Comparison of ENCODE assay signal across 14 mouse cellular contexts in genomic region chr15:88360375-88361035, GRCm38 (mm10).
DNase-seq lines count a peak whose midpoint lies in the region; ATAC-seq and TF ChIP-seq lines count a peak whose summit lies in the region.
"Had no signal": no experiment of that assay in that cellular context is flagged by ENCODE, and none has a peak within 500 bp of the region (broad histone marks: within the 10 kb centered on the region; RNA-seq: fewer than 3 reads in every experiment).

No protein-coding gene starts in this region.

- peak; percentile 47; the same call in 1 of the 2 replicates for ATAC-seq in hindbrain, embryonic 11.5 days (ENCODE audit: low FRiP score)
- peak; percentile 45; the same call in 1 of the 2 replicates for ATAC-seq in forebrain, embryonic 13.5 days
- no peak for ATAC-seq in hindbrain, postnatal 0 days

- H3K36me3 ChIP-seq in hindbrain, embryonic 11.5 days (ENCODE audit: control insufficient read depth, insufficient read depth, low read length): no peaks in the 10 kb centered on the region
- H3K36me3 ChIP-seq in hindbrain, embryonic 10.5 days: no peaks in the 10 kb centered on the region
- no peaks in the 10 kb centered on the region for H3K36me3 ChIP-seq in forebrain, embryonic 13.5 days (ENCODE audit: poor library complexity, severe bottlenecking)
- no peaks in the 10 kb centered on the region for H3K36me3 ChIP-seq in hindbrain, postnatal 0 days (ENCODE audit: insufficient read depth, low read length)

- no peak for DNase-seq in hindbrain, embryonic 11.5 days (ENCODE audit: low spot score)
- no peak for DNase-seq in hindbrain, embryonic 10.5 days (ENCODE audit: low spot score)
- peak; percentile 90 for DNase-seq in brain, embryonic 14.5 days (ENCODE audit: low read depth)
- DNase-seq in hindbrain, postnatal 0 days (ENCODE audit: low spot score): peak; percentile 44
- DNase-seq in B cell, adult 2 months: no peak
- no peak for DNase-seq in left cerebral cortex, postnatal 36 days (ENCODE audit: low spot score in 2 of 2)
- DNase-seq in heart, postnatal 36 days: no peak
- DNase-seq: adrenal gland, postnatal 10 days; kidney, adult 18-20 months; layer of hippocampus, adult 9-11 months; lung, postnatal 14 days; right cerebral cortex, postnatal 25 days had no signal

- intact Hi-C loops in left cerebral cortex, postnatal 36 days (cut with DNase I): no loop called here
- intact Hi-C loops in heart, postnatal 36 days (cut with DNase I): no loop called here

- WGBS in hindbrain, embryonic 11.5 days: 37% methylated on average over 12 of the region's 12 CpGs
- 52% methylated on average over 12 of the region's 12 CpGs for WGBS in hindbrain, embryonic 10.5 days
- WGBS in forebrain, embryonic 13.5 days: 17% methylated on average over 12 of the region's 12 CpGs
- 19% methylated on average over 12 of the region's 12 CpGs for WGBS in hindbrain, postnatal 0 days

- TF ChIP-seq CTCF in brain, embryonic 14.5 days (IDR thresholded peaks at IDR 0.05; ENCODE audit: borderline replicate concordance, extremely low read depth, insufficient read depth, insufficient read length): no peak
- no peak for TF ChIP-seq CTCF in hindbrain, postnatal 0 days (IDR thresholded peaks at IDR 0.05; ENCODE audit: low read depth)

- no peak for TF ChIP-seq POLR2A in brain, embryonic 14.5 days (IDR thresholded peaks at IDR 0.05; ENCODE audit: borderline replicate concordance, extremely low read depth, insufficient read depth, insufficient read length, poor library complexity, severe bottlenecking)

- H3K9ac ChIP-seq in hindbrain, embryonic 11.5 days (ENCODE audit: low read depth, low read length): no peak overlapping the region
- no peak overlapping the region for H3K9ac ChIP-seq in forebrain, embryonic 13.5 days
- H3K9ac ChIP-seq in hindbrain, postnatal 0 days (replicated peaks; ENCODE audit: low read length): no peak overlapping the region
- H3K9ac ChIP-seq: liver, embryonic 14.5 days had no signal

- H3K4me1 ChIP-seq in hindbrain, embryonic 11.5 days (replicated peaks; ENCODE audit: control insufficient read depth, insufficient read depth, low read length): peaks cover 7% of the 10 kb centered on the region; the same call in 1 of the 2 replicates
- peaks cover 22% of the 10 kb centered on the region for H3K4me1 ChIP-seq in hindbrain, embryonic 10.5 days (replicated peaks)
- H3K4me1 ChIP-seq in forebrain, embryonic 13.5 days: peaks cover 27% of the 10 kb centered on the region
- H3K4me1 ChIP-seq in hindbrain, postnatal 0 days (ENCODE audit: insufficient read depth, low read length): peaks cover 13% of the 10 kb centered on the region

- no peak overlapping the region for H3K4me3 ChIP-seq in hindbrain, embryonic 11.5 days (ENCODE audit: low read depth, low read length)
- no peak overlapping the region for H3K4me3 ChIP-seq in hindbrain, embryonic 10.5 days
- H3K4me3 ChIP-seq in forebrain, embryonic 13.5 days: no peak overlapping the region
- H3K4me3 ChIP-seq in hindbrain, postnatal 0 days (ENCODE audit: low read length): no peak overlapping the region

- no peaks in the 10 kb centered on the region for H3K9me3 ChIP-seq in hindbrain, embryonic 11.5 days (ENCODE audit: control insufficient read depth, low read length)
- H3K9me3 ChIP-seq in hindbrain, embryonic 10.5 days: no peaks in the 10 kb centered on the region
- H3K9me3 ChIP-seq in forebrain, embryonic 13.5 days (replicated peaks): no peaks in the 10 kb centered on the region
- H3K9me3 ChIP-seq in hindbrain, postnatal 0 days (ENCODE audit: low read length): no peaks in the 10 kb centered on the region

- H3K27me3 ChIP-seq in hindbrain, embryonic 11.5 days (ENCODE audit: control insufficient read depth, insufficient read depth, low read length): no peaks in the 10 kb centered on the region
- no peaks in the 10 kb centered on the region for H3K27me3 ChIP-seq in hindbrain, embryonic 10.5 days (ENCODE audit: insufficient read depth, poor library complexity, severe bottlenecking)
- H3K27me3 ChIP-seq in forebrain, embryonic 13.5 days: no peaks in the 10 kb centered on the region
- H3K27me3 ChIP-seq in hindbrain, postnatal 0 days (ENCODE audit: insufficient read depth, low read length): no peaks in the 10 kb centered on the region

- H3K27ac ChIP-seq in hindbrain, embryonic 11.5 days (ENCODE audit: low read depth, low read length): 0 out of 2 replicates have a peak overlapping the region, but pooled peaks have one; percentile 42
- no peak overlapping the region for H3K27ac ChIP-seq in hindbrain, embryonic 10.5 days
- H3K27ac ChIP-seq in forebrain, embryonic 13.5 days: peak overlapping the region; percentile 54
- no peak overlapping the region for H3K27ac ChIP-seq in hindbrain, postnatal 0 days
- H3K27ac ChIP-seq: liver, embryonic 14.5 days had no signal

- H3K4me2 ChIP-seq in hindbrain, embryonic 11.5 days (replicated peaks; ENCODE audit: low read depth, low read length): no peak overlapping the region
- H3K4me2 ChIP-seq in forebrain, embryonic 13.5 days: peak overlapping the region; percentile 11
- 0 out of 2 replicates have a peak overlapping the region, but pooled peaks have one; percentile 1 for H3K4me2 ChIP-seq in hindbrain, postnatal 0 days (ENCODE audit: low read depth, low read length)

Comparison
In these comparisons a context has a peak if more than half of its experiments do, and no peak if none do; other contexts are left out.
1. DNase-seq: peak in brain, embryonic 14.5 days (single experiment) and hindbrain, postnatal 0 days (single experiment); none in hindbrain, embryonic 11.5 days (single experiment), hindbrain, embryonic 10.5 days (single experiment), B cell, adult 2 months (0 of 2), left cerebral cortex, postnatal 36 days (0 of 2) and heart, postnatal 36 days (0 of 2).
2. H3K27ac ChIP-seq: peak in hindbrain, embryonic 11.5 days (single experiment) and forebrain, embryonic 13.5 days (single experiment); none in hindbrain, embryonic 10.5 days (single experiment) and hindbrain, postnatal 0 days (single experiment).